Mouse (Mus musculus): ENCODE data around the gene Gm49776.
A peak's percentile ranks its signal among the peaks of the same experiment; 100 is the strongest.
"Not testable (repeated sequence)": the region's sequence is repeated elsewhere in the genome, so short reads cannot be mapped to it uniquely, and the experiment has no call there.

Gene Gm49776

GRCm38 (mm10) chr16:18258221-18258620 lies at the start of gene Gm49776:
Gene Gm49776 (minus strand): TSS chr16:18258321.
- no peak for DNase-seq

GRCm38 (mm10) chr16:18289614-18290013 lies 31.5 kb upstream of the Gm49776 start:
- not testable (repeated sequence) for DNase-seq

- DNase-seq, result peak; percentile 100
Observed at GRCm38 (mm10) chr16:18289067-18289588, 31.0 kb upstream of the Gm49776 start, which contains the start of gene Dgcr8. Gene Dgcr8 (minus strand): TSS chr16:18289246.

- DNase-seq, result no peak
Observed at GRCm38 (mm10) chr16:18288581-18289061, 30.5 kb upstream of the Gm49776 start.

GRCm38 (mm10) chr16:18288166-18288565 lies 30.0 kb upstream of the Gm49776 start:
- peak; percentile 39 for DNase-seq

GRCm38 (mm10) chr16:18275166-18275565 lies 17.0 kb upstream of the Gm49776 start:
- no peak for DNase-seq

GRCm38 (mm10) chr16:18268182-18268581 lies 10.1 kb upstream of the Gm49776 start:
- DNase-seq, result no peak

- DNase-seq, result no peak
Observed at GRCm38 (mm10) chr16:18265024-18265423, 6.9 kb upstream of the Gm49776 start.

GRCm38 (mm10) chr16:18253866-18254265 lies 4.3 kb downstream of the Gm49776 start:
- DNase-seq, result no peak

GRCm38 (mm10) chr16:18252736-18253135 lies 5.4 kb downstream of the Gm49776 start:
- DNase-seq, result no peak

GRCm38 (mm10) chr16:18250828-18251790 lies 7.0 kb downstream of the Gm49776 start:
- no peak for DNase-seq

- DNase-seq, result no peak
Observed at GRCm38 (mm10) chr16:18250231-18250630, 7.9 kb downstream of the Gm49776 start.

- peak; percentile 36 for DNase-seq
Observed at GRCm38 (mm10) chr16:18249364-18249967, 8.7 kb downstream of the Gm49776 start.

GRCm38 (mm10) chr16:18248433-18249363 lies 9.4 kb downstream of the Gm49776 start, which contains the start of the genes Trmt2a and Ranbp1:
Gene Trmt2a (plus strand): TSS chr16:18248679.
Gene Ranbp1 (minus strand): TSS chr16:18248732.
- peak; percentile 99 for DNase-seq

- DNase-seq, result peak; percentile 63
Observed at GRCm38 (mm10) chr16:18247521-18248399, 10.4 kb downstream of the Gm49776 start.

GRCm38 (mm10) chr16:18241581-18241980 lies 16.5 kb downstream of the Gm49776 start:
- no peak for DNase-seq

GRCm38 (mm10) chr16:18236676-18237501 lies 21.2 kb downstream of the Gm49776 start:
- DNase-seq, result no peak

- DNase-seq, result peak; percentile 82
Observed at GRCm38 (mm10) chr16:18235389-18236065, 22.6 kb downstream of the Gm49776 start.

- peak; percentile 85 for DNase-seq
Observed at GRCm38 (mm10) chr16:18234671-18235388, 23.3 kb downstream of the Gm49776 start, which contains the start of gene Zdhhc8. Gene Zdhhc8 (minus strand): TSS chr16:18235136.
